8 mouse cellular contexts compared by ENCODE assay signal in the genomic region with DNA sequence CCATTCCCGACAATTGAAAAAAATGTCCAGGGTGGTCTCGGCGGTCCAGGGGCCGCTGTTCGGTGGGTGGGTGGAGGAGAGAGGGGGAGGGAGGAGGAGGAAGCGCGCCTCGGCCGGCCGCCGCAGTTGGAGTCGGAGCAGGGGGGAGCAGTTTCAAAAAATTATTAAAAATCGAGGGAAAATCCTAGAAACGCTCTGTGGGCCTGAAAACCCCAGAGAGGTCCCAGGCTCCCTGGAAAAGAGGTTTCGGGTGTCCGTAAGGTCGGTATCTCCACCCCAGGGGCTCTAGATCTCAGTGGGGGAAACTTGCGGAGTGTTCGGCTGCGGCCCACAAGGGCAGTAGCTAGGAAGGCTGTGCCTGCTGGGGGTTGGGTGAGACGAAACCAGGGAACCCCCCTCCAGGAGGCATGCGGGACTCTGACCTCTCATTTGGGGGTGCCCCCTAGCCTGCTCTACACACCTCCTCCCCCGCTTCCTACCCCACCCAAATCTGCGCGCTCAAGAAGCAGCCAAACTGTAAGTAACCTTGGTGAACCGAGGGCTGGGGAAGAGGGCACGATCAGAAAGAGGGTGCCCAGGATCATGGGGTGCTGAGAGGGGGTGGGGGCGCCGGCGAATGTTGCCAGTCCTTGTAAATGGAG. TPM values are rescaled to one million over a fixed set of nuclear protein-coding genes. Genes with fewer than 3 reads are reported as not detected.
DNase-seq lines count a peak whose midpoint lies in the region; ATAC-seq lines count a peak whose summit lies in the region.

No protein-coding gene starts in this region.

- no peaks in the 10 kb centered on the region for H3K9me3 ChIP-seq in heart, embryonic 12.5 days (replicated peaks)
- no peaks in the 10 kb centered on the region for H3K9me3 ChIP-seq in midbrain, embryonic 14.5 days (ENCODE audit: control insufficient read depth, low read length)

- H3K27ac ChIP-seq in heart, embryonic 12.5 days (ENCODE audit: poor library complexity, severe bottlenecking) = peak overlapping the region; percentile 81
- no peak overlapping the region for H3K27ac ChIP-seq in midbrain, embryonic 14.5 days (replicated peaks; ENCODE audit: low read depth, low read length)

- H3K36me3 ChIP-seq in heart, embryonic 12.5 days = peaks cover 26% of the 10 kb centered on the region
- H3K36me3 ChIP-seq in midbrain, embryonic 14.5 days (ENCODE audit: control insufficient read depth, insufficient read depth, low read length) = no peaks in the 10 kb centered on the region

- under 1% methylated on average over 30 of the region's 30 CpGs for WGBS in heart, embryonic 12.5 days
- WGBS in midbrain, embryonic 14.5 days = under 1% methylated on average over 30 of the region's 30 CpGs

- H3K4me2 ChIP-seq in heart, embryonic 12.5 days = peak overlapping the region; percentile 91
- peak overlapping the region; percentile 95 for H3K4me2 ChIP-seq in midbrain, embryonic 14.5 days (ENCODE audit: low read length)

- peak overlapping the region; percentile 83 for H3K4me3 ChIP-seq in heart, embryonic 12.5 days
- peak overlapping the region; percentile 47 for H3K4me3 ChIP-seq in midbrain, embryonic 14.5 days (replicated peaks; ENCODE audit: low read depth, low read length)

- ATAC-seq in heart, embryonic 12.5 days (ENCODE audit: insufficient number of reproducible peaks, low FRiP score) = no peak
- no peak for ATAC-seq in midbrain, embryonic 14.5 days (ENCODE audit: low FRiP score, low TSS enrichment)
- no peak for ATAC-seq in granulocyte monocyte progenitor cell, adult 5-6 weeks (replicated peaks; ENCODE audit: poor library complexity, severe bottlenecking)

- peaks cover 66% of the 10 kb centered on the region for H3K4me1 ChIP-seq in heart, embryonic 12.5 days (replicated peaks)
- H3K4me1 ChIP-seq in midbrain, embryonic 14.5 days (ENCODE audit: control insufficient read depth, insufficient read depth, low read length) = peaks cover 44% of the 10 kb centered on the region

- H3K27me3 ChIP-seq in heart, embryonic 12.5 days (replicated peaks) = no peaks in the 10 kb centered on the region
- H3K27me3 ChIP-seq in midbrain, embryonic 14.5 days (ENCODE audit: control insufficient read depth, insufficient read depth, low read length) = peaks cover 41% of the 10 kb centered on the region

- H3K9ac ChIP-seq in heart, embryonic 12.5 days = peak overlapping the region; percentile 96
- H3K9ac ChIP-seq in midbrain, embryonic 14.5 days (replicated peaks; ENCODE audit: low read length) = peak overlapping the region; percentile 61

- peak; percentile 37 to 50 for DNase-seq in spleen, adult 18-20 months
- no peak for DNase-seq in spleen, postnatal 14 days (ENCODE audit: low spot score in 2 of 2)
- peak; percentile 67 for DNase-seq in adrenal gland, postnatal 14 days
- peak; percentile 17 for DNase-seq in kidney, postnatal 14 days
- DNase-seq in midbrain, embryonic 14.5 days = peak; percentile 40
- DNase-seq in thymus, postnatal 4 days = peak; percentile 59

RNA-seq across cellular contexts. Expression of a gene that starts 2.6 kb away (rescaled TPM):
- total RNA-seq in adrenal gland, postnatal 14 days (2021) = 206 and 209 TPM in 2 replicates
- 650 and 669 TPM in 2 replicates for polyA plus RNA-seq in heart, embryonic 12.5 days (2016; fragmentation: Nextera tagmentation; extraction: Ambion mirVana)
- 252 and 477 TPM in 2 replicates for polyA plus RNA-seq in midbrain, embryonic 14.5 days (2014; fragmentation: Nextera tagmentation; extraction: Ambion mirVana)
- 125 and 390 TPM in 2 replicates for total RNA-seq in granulocyte monocyte progenitor cell, adult 5-6 weeks (2014; fragmentation: Nextera tagmentation)
- 51.6 and 54.8 TPM in 2 replicates for total RNA-seq in granulocyte monocyte progenitor cell, adult 5-6 weeks (2017)

RNA-seq across cellular contexts. Expression of a gene that starts 40.1 kb away (rescaled TPM):
- total RNA-seq in adrenal gland, postnatal 14 days (2021) = 15.4 and 18.3 TPM in 2 replicates
- 9.1 and 9.2 TPM in 2 replicates for polyA plus RNA-seq in heart, embryonic 12.5 days (2016; fragmentation: Nextera tagmentation; extraction: Ambion mirVana)
- 5.0 and 6.5 TPM in 2 replicates for polyA plus RNA-seq in midbrain, embryonic 14.5 days (2014; fragmentation: Nextera tagmentation; extraction: Ambion mirVana)
- total RNA-seq in granulocyte monocyte progenitor cell, adult 5-6 weeks (2014; fragmentation: Nextera tagmentation) = 10.7 and 11.6 TPM in 2 replicates
- 12.8 and 18.5 TPM in 2 replicates for total RNA-seq in granulocyte monocyte progenitor cell, adult 5-6 weeks (2017)

Comparison
In these comparisons a context has a peak if more than half of its experiments do, and no peak if none do; other contexts are left out.
1. DNase-seq: peak in spleen, adult 18-20 months (2 of 2), adrenal gland, postnatal 14 days (single experiment), kidney, postnatal 14 days (single experiment), midbrain, embryonic 14.5 days (single experiment) and thymus, postnatal 4 days (single experiment); none in spleen, postnatal 14 days (0 of 2).